Comparison of ENCODE assay signal across 9 mouse cellular contexts in the genomic region with DNA sequence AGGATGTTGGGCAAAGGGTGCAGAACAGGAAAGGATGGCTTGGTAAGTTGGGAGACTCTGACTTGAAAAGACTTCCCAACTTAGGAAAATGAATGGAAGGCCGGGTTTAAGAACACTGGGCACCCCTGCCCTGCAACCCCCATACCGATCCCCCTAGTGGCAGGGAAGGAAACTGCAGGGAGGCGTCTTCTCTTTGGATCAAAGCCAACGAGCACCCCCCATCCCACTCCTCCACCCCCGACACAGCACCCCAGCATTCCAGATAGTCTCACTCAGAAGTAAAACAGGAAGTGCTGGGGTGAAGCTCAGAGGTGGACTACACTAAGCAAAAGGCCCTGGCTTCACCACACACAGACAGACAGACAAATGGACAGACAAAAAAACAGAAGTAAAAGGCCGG.
DNase-seq lines count a peak whose midpoint lies in the region; ATAC-seq and TF ChIP-seq lines count a peak whose summit lies in the region.
"Had no signal": no experiment of that assay in that cellular context is flagged by ENCODE, and none has a peak within 500 bp of the region (broad histone marks: within the 10 kb centered on the region; RNA-seq: fewer than 3 reads in every experiment).

No protein-coding gene starts in this region.

- no peak for TF ChIP-seq RAD21 in CH12.LX (IDR thresholded peaks at IDR 0.05; ENCODE audit: low read depth, low read length)

- no peak overlapping the region for H3K4me3 ChIP-seq in CH12.LX (replicated peaks in 1 of 3; ENCODE audit: low read depth in 2 of 3, low read length in 2 of 3, poor library complexity in 1 of 3)
- H3K4me3 ChIP-seq: embryonic facial prominence, embryonic 13.5 days; neural tube, embryonic 13.5 days had no signal

- no peak overlapping the region for H3K4me2 ChIP-seq in CH12.LX (ENCODE audit: insufficient read depth, low read depth, poor library complexity, severe bottlenecking)
- H3K4me2 ChIP-seq: embryonic facial prominence, embryonic 13.5 days; neural tube, embryonic 13.5 days had no signal

- dilution Hi-C loops in CH12.LX (cut with MboI; ENCODE audit: extremely low pct_ligation_motif_present, extremely low pct_unique_long_range_greater_than_20kb, low sequenced_read_pairs), result no loop called here

- TF ChIP-seq CTCF in CH12.LX (conservative IDR thresholded peaks at IDR 0.05 in 1 of 2, IDR thresholded peaks at IDR 0.05 in 1 of 2; ENCODE audit: low read depth in 2 of 2, low read length in 2 of 2), result peak; percentile 64 to 84

- H3K27me3 ChIP-seq in CH12.LX (replicated peaks), result no peaks in the 10 kb centered on the region
- H3K27me3 ChIP-seq: embryonic facial prominence, embryonic 13.5 days; neural tube, embryonic 13.5 days had no signal

- no peaks in the 10 kb centered on the region for H3K79me2 ChIP-seq in CH12.LX (replicated peaks; ENCODE audit: control insufficient read depth, extremely low read depth, insufficient read depth, poor library complexity, severe bottlenecking)

- H3K27ac ChIP-seq in CH12.LX (ENCODE audit: insufficient read depth, low read depth), result no peak overlapping the region
- H3K27ac ChIP-seq: neural tube, embryonic 13.5 days had no signal

- ATAC-seq in monocyte, adult 5-6 weeks (replicated peaks; ENCODE audit: insufficient number of reproducible peaks, low FRiP score, low TSS enrichment, poor library complexity, severe bottlenecking), result 0 out of 2 replicates have a peak, but pooled peaks have one; percentile 29

- no peak overlapping the region for H3K9ac ChIP-seq in CH12.LX (ENCODE audit: insufficient read depth, low read depth)
- H3K9ac ChIP-seq: neural tube, embryonic 13.5 days had no signal

- TF ChIP-seq POLR2A in CH12.LX (IDR thresholded peaks at IDR 0.05; ENCODE audit: low read depth, low read length), result no peak

- peak; percentile 38 to 40 for DNase-seq in kidney, postnatal 25 days
- no peak for DNase-seq in kidney, postnatal 14 days
- DNase-seq in CH12.LX (ENCODE audit: extremely low read depth), result no peak
- DNase-seq in NIH3T3 (ENCODE audit: low read depth), result peak; percentile 46
- DNase-seq in cerebellum, adult 8-10 months, result no peak
- no peak for DNase-seq in urinary bladder, postnatal 10 days (ENCODE audit: low spot score)

- H3K9me3 ChIP-seq in CH12.LX (replicated peaks; ENCODE audit: low read length), result no peaks in the 10 kb centered on the region
- H3K9me3 ChIP-seq: embryonic facial prominence, embryonic 13.5 days; neural tube, embryonic 13.5 days had no signal

- in situ Hi-C loops in CH12.LX (cut with MboI; ENCODE audit: low pct_ligation_motif_present, low pct_unique_long_range_greater_than_20kb, low sequenced_read_pairs), result no loop called here

- peaks cover 14 to 56% of the 10 kb centered on the region in 2 experiments for H3K4me1 ChIP-seq in CH12.LX (ENCODE audit: control insufficient read depth in 1 of 2, insufficient read depth in 2 of 2)

- TF ChIP-seq EP300 in CH12.LX (IDR thresholded peaks at IDR 0.05; ENCODE audit: low read length), result no peak

- peaks cover 0 to 25% of the 10 kb centered on the region in 2 experiments for H3K36me3 ChIP-seq in CH12.LX (replicated peaks in 1 of 2; ENCODE audit: control insufficient read depth in 1 of 2, insufficient read depth in 1 of 2, low read length in 1 of 2)
- H3K36me3 ChIP-seq: neural tube, embryonic 13.5 days had no signal

TF ChIP-seq in CH12.LX, 34 proteins besides CTCF, POLR2A, EP300 and RAD21:
- no peak for TF ChIP-seq HCFC1 (IDR thresholded peaks at IDR 0.05; ENCODE audit: low read depth, low read length)
- TF ChIP-seq GABPA (IDR thresholded peaks at IDR 0.05; ENCODE audit: insufficient replicate concordance, low read depth, low read length), result no peak
- no peak for TF ChIP-seq MAFK (IDR thresholded peaks at IDR 0.05; ENCODE audit: insufficient replicate concordance, low read length)
- TF ChIP-seq MEF2A (IDR thresholded peaks at IDR 0.05; ENCODE audit: borderline replicate concordance, low read depth, low read length), result no peak
- no peak for TF ChIP-seq ETS1 (conservative IDR thresholded peaks at IDR 0.05; ENCODE audit: low read depth, low read length)
- TF ChIP-seq SMC3 (IDR thresholded peaks at IDR 0.05; ENCODE audit: low read depth, low read length), result no peak
- no peak for TF ChIP-seq USF2 (conservative IDR thresholded peaks at IDR 0.05; ENCODE audit: low read depth, low read length)
- TF ChIP-seq RCOR1 (conservative IDR thresholded peaks at IDR 0.05; ENCODE audit: low read depth, low read length), result no peak
- TF ChIP-seq NRF1 (IDR thresholded peaks at IDR 0.05; ENCODE audit: low read depth, low read length), result no peak
TF ChIP-seq in CH12.LX: peak in this region for 0.

Comparison
In these comparisons a context has a peak if more than half of its experiments do, and no peak if none do; other contexts are left out.
1. DNase-seq: peak in kidney, postnatal 25 days (2 of 2) and NIH3T3 (single experiment); none in kidney, postnatal 14 days (single experiment), CH12.LX (single experiment), cerebellum, adult 8-10 months (single experiment) and urinary bladder, postnatal 10 days (single experiment).